Mouse (Mus musculus) Muller cell, postnatal 12 days (primary cell): ENCODE results near the gene Ruvbl2.
"Not testable (repeated sequence)": the region's sequence is repeated elsewhere in the genome, so short reads cannot be mapped to it uniquely, and the experiment has no call there.

Source experiments
- DNase-seq: peaks from one replicate; pipeline ENCODE4 v3.0.0-alpha.2; 2015; ENCODE audit errors: inconsistent ontology term

Gene Ruvbl2

DNA sequence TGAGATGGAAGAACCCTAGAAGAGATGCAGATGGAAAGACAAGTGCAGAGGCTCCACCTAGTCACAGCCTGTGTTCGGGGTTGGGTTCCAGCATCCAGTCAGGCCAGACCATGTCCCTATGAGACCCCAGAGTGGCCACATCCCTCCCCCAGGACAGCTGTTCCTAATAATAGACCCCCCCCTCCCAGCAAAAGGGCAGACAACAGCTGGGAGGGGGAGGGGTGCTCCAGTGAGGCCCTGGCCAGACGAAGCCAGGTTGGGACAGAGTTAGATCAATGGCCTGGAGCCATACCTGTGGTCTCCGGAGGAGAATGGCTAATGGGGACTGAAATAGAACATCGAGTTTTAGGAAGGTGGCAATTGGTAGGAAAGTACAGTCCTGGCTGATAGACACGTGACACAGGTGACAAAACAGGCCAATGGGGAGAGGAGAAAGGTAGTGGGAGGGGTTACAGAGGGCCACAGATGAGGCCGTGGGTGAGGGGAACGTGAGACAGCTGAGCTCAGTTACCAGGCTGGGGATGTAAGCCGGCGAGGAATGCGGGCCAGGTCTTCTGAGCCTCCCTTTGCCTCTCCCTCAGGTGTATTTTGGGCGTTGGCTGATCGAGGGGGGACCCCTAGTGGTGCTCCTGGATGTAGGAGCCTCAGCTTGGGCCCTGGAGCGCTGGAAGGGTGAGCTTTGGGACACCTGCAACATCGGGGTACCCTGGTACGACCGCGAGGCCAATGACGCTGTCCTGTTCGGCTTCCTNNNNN lies at the start of gene Ruvbl2:
Gene Ruvbl2 (minus strand): TSS at position 576 of the 756 bp plus-strand sequence.
- DNase-seq: no peak

DNA sequence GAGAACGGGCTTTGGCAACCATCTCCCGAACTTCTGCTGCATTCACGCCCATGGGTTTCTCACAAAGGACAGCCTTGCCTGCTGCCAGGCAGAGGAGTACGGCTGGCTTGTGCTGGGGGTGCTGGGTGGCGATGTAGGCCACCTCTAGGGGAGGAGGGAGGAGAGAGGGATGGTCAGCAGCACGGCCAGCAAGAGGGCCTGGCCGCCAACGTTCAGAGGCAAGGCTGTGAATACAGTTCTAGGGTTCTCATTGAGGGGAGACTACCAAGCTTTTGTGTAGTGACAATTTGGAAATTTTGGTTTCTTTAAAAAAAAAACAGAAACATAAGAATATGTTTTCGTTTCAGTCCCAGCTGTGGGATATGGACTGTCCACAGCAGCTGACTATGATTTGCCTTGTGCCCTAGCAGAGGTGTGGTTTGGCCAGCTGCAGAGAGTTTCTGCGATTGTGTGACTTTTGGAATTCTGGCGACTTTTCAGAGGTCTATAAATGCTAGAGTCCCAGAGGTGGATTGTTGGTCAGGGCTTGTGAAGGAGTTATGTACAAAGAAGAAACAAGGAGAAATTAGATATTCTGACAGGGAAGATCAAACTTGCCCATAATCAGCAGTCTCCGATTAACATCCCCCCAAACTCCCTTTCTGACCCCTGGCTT lies 49.0 kb upstream of the Ruvbl2 start, which contains the start of gene Gm45808:
Gene Gm45808 (minus strand): TSS at position 51 of the 655 bp plus-strand sequence.
- DNase-seq: no peak

DNA sequence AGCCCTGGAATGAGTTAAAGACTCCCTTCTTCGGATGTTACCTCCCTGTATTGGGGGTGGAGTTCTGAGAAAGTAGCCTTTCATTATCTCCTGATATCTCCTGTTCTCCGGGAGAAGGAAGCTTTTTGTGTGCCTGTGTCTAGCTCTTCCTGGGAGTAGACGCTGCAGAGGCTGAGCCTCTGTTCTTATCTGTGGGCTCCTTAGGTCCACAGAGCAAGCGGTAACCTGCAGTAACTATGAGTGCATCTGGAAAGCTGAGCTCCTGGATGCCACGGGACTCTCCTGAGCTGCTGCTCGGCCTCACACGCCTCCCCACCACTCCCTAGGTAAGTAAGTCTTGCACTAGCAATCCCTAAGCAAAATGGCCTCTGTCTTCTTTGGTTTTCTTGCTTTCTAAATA lies 48.3 kb upstream of the Ruvbl2 start:
- DNase-seq: no peak

DNA sequence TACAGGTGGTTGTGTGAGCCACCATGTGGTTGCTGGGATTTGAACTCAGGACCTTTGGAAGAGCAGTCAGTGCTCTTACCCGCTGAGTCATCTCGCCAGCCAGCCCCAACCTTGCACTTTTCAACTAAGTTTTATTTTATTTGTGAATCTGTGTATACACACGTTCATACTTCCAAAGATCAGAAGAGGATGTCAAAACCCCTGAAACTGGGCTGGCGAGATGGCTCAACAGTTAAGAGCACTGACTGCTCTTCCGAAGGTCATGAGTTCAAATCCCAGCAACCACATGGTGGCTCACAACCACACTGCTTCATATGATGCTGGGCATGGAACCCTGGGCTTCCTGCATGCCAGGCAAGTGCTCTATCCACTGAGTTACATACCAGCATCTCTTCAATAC lies 47.1 kb upstream of the Ruvbl2 start:
- not testable (repeated sequence) for DNase-seq

DNA sequence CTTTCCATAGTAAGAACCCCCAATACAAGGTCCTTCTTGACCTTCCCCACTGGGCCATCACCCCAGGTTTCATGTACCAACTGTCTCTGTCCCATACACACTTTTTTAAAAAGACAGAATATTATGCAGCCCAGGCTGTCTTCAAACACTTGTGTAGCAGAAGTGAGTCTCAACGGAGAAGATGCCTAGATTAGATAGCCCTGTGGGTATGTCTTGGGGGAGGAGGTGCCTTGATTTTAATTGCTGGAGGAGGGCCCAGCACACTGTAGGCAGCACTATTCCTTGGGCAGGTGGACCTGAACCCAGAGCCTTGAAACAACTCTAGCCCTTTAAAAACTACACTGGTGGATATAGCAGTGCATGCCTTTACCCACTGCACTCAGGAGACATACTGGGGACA lies 44.3 kb upstream of the Ruvbl2 start:
- no peak for DNase-seq

DNA sequence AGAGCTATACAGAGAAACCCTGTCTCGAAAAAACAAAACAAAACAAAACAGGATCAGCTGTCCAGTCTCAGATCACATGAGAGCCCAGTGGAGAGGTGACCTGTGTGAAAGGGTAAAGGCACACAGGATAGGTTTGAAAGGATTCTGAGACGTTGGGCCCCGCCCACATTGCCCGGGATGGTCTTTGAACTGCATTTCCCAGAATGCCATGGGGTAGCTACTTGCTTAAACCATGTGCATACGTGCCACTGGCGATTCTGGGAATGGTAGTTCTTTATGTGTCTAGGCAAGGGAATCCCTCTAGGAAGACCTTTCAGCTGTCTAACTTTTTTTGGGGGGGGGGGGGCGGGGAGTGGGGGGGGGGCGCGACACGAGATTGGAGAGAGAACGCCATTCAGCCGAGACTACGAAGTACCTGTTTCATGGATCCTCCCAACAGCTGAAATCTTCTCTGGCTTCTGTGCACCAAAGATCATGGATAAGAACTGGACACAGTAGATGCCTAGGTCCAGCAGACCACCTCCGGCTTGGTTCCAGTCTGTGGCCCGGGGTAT lies 43.6 kb upstream of the Ruvbl2 start, which contains the start of gene Tulp2:
Gene Tulp2 (plus strand): TSS at position 504 of the 554 bp plus-strand sequence.
- DNase-seq: peak; percentile 50

DNA sequence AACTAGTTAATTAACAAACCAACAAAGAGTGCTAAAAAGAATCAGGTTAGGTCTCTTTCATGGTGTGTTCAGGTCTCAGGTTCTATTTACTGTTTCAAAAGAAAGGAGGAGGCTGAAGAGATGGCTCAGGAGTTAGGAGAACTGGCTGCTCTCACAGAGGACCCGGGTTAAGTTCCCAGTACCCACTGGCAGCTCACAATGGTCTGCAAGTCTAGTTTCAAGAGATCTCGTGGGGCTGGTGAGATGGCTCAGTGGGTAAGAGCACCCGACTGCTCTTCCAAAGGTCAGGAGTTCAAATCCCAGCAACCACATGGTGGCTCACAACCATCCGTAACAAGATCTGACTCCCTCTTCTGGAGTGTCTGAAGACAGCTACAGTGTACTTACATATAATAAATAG lies 42.4 kb upstream of the Ruvbl2 start:
- DNase-seq: not testable (repeated sequence)

DNA sequence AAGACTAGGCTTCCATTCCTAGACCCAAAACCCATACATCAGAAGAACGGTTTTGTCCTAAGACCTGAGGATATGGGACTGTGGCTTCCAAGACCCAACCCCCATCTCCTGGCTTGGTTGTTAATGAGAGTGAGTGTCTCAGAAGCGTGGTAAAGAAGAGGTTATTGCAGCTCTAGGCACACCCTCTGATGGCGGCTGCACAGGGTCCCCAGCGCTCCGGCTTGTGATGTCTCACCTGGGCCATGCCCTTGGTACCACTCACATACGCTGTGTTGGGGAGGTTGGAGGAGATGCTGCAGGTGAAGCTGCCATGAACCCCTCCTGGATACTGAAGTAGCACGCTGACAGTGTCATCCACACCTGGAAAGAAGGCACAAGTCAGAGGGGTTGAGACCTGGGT lies 40.9 kb upstream of the Ruvbl2 start:
- no peak for DNase-seq

DNA sequence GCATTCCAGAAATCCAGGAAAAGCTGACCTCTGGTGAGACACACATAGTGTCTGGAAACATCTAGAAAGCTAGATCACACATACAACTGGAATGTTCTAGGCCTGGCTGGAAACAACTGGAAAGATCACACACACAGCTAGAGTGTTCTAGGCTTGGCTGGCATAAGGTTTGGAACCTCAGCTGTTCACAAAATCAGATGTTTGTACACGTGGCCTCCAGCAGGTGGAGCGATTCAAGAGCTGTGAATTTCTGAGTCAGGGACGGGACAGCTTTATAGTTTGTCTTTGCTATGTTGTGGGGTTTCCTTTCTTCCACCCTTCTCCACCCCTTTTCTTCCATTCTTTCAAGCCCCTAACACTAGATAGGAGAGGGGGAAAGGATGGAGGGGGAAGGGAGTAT lies 39.1 kb upstream of the Ruvbl2 start:
- DNase-seq: peak; percentile 62

DNA sequence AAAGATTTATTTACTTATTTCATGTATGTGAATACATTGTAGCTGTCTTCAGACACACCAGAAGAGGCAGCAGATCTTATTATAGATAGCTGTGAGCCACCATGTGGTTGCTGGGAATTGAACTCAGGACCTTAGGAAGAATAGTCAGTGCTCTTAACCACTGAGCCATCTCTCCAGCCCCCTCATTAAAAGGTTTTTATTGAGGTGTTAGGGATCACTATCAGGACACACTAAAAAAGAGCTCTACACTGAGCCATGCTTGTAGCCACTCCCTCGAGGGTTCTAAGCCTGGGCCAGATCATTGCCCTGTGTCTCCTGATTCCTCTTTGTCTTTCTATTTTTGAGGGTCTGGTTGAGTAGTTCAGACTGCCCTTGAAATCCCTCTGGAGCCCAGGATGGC lies 38.6 kb upstream of the Ruvbl2 start:
- DNase-seq: no peak

DNA sequence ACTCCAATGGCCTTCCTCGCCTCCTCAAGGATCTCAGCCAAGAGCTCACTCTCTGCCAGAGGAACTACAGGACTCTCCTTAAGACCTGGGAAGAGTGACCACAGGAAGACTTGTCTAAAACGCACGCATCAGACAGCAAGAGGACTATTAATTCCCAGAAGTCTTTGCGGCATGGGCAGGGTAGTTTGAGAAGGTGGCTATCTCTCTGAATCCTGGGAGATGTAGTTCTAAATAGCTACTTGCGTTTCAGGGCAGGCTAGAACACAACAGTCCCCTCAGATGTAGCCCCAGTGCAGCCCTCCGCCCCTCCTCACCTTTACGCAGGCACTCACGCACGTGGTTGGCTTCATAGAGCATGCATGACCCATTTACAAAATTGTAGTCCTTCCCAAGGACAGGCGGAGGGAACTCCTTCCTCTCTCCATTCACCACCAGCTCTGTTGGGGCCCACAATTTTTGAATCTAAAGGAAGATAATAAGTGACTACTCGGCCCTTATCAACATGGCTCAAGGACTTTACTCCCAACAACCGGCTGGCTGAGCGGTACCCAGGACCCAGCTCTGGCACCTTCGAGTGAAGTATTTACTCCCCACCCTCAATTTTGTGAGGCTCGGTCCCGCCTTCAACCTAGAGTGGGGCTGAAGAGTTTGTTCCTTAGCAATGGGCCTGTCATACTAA lies 37.5 kb upstream of the Ruvbl2 start:
- no peak for DNase-seq

DNA sequence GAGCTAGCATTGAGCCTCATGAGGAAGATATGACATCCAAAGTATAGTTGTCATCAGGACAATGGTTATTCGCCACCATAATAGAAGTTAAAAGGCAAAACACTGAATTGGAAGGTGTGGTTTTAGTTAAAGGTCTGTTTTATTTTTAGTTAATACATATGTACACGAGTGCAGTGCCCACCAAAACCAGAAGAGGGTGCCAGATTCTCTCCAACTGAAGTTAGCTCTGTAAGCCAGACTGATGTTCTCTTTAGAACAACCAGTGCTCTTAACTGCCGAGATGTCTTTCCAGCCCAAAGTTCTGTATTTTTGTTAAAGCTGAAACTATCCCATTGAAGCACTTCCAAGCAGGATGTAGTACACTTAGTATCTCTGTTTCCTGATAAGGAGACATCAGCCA lies 33.0 kb upstream of the Ruvbl2 start:
- peak; percentile 36 for DNase-seq

DNA sequence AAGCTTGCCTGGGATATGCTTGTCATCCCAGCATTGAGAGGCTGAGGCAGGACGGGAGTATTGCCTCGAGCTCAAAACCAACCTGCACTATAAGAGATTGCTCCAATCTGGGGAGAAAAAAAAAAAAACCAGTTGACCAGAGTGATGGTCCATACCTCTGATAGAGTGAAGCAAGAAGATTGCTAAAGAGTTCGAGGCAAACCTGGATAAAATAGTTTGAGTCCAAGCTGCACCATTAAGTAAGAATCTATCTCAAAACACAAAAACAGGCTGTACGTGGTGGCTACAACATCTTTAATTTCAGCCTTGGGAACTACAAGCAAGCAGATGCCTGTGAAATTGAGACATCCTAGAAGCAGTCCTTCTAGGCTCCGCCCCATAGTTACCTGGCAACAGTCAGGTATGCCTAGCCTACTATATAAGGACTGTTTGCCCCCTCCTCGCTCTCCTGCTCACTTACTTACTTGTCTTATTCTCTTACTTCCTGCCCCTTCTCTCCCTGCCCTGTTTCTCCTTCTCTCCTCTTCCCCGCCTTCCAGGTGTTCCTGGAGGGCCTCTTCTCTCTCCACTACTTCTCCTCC lies 29.3 kb upstream of the Ruvbl2 start:
- DNase-seq: no peak

DNA sequence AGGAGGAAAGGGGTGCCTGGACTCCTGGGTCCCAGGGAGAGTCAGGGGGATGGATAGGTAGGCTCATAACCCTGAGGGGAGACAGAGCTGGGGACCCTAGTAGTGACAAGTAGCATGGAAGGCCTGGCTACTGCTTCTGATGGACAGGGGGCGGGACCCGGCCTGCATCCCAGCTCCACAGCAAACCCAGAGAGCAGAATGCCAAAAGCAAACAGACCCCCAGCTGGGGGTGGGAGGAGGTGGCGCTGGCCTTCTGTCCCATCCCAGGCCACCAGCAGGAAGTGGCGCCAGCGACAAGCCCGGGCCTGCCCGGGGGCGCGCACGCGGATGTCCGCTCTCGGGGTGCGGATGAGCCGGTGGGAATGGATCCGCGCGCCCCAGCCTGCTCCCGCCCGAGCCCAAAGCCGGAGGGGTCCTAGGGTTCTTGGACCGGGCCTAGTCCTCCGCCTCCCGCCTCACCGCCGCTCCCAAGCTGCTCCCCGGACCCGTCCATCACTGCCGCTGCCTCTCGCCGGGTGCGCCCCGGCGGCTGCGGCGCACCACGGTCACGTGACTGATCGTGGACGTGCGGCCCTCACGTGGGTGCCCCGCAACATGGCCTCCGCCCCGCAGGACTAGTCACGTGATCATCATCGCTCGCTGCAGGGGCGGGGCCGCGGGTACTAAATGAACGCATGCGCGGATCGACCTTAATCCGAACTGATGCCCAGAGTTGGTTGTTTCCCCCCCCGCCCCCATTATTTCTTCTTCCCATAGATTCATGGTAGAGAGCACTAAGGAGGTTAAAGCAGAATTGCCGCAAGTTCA lies 28.6 kb upstream of the Ruvbl2 start, which contains the start of gene Bax:
Gene Bax (minus strand): TSS at position 616 of the 807 bp plus-strand sequence.
- peak; percentile 97 for DNase-seq

DNA sequence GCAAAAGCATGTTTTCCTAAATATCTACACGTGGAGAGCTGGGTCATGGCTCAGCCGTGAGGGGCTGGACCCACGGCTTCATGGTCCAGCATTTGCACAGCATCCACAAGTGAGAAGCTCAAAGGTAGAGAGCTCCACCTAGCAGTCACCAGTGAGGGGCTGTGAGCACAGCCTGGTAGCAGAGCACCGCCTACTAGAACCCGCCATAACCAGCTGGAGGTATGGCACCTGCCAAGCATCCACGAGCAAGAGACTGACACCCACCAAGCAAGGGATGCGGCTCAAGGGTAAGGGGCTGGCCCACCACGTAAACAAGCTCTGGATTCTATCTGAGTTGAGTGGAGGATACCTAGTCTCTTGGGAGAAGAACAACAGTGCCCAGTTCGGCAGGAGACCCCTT lies 27.7 kb upstream of the Ruvbl2 start:
- no peak for DNase-seq

DNA sequence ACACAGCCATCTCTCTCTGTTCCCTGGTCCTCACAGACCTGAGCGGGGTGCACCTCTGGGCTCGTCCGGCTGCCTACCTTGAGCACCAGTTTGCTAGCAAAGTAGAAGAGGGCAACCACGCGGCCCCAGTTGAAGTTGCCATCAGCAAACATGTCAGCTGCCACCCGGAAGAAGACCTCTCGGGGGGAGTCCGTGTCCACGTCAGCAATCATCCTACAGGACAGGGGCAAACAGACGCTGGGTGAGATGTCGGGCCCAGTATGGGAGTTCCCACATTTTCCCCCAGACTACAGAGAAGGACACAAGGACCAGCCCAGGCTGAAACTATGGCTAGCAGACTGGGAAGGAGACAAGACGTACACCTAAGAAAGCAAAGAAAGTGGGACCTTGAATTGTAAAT lies 27.2 kb upstream of the Ruvbl2 start:
- no peak for DNase-seq

DNA sequence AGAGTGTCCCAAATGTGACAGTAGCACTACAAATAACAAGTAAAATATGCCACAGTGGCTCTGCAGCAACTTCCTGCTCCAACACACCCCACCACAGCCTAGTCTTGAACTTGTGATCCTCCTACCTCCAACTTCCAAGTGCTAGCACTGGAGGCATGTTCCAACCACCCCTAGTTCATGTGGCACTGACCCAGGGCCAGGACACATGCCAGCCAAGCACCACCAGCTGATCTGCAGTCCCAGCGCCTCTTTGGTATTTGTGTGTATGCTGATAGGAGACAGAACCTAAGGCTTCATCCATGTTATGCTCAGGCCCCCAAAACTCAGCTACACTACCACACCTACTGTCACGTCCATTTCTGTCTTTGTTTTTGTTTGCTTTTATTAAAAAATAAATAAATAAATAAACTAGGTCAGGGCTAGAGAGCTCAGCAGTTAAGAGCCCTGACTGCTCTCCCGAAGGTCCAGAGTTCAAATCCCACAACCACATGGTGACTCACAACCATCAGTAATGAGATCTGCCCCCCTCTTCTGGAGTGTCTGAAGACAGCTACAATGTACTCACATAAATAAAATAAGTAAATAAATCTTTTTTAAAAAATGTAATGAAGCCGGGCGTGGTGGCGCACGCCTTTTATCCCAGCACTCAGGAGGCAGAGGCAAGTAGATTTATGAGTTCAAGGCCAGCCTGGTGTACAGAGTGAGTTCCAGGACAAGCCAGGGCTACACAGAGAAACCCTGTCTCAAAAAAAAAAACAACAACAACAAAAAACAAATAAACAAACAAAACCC lies 26.3 kb upstream of the Ruvbl2 start:
- no peak for DNase-seq

DNA sequence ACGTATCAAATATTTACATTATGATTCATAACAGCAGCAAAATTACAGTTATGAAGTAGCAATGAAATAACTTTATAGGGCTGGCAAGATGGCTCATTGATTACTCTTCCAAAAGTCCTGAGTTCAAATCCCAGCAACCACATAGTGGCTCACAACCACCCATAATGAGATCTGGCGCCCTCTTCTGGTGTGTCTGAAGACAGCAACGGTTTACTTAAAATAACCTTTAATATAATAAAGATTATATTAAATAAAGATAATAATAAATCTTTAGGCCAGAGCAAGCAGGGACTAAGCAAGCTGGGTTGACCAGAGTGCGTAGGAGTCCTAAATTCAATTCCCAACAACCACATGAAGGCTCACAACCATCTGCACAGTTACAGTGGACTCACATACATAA lies 25.0 kb upstream of the Ruvbl2 start:
- not testable (repeated sequence) for DNase-seq

DNA sequence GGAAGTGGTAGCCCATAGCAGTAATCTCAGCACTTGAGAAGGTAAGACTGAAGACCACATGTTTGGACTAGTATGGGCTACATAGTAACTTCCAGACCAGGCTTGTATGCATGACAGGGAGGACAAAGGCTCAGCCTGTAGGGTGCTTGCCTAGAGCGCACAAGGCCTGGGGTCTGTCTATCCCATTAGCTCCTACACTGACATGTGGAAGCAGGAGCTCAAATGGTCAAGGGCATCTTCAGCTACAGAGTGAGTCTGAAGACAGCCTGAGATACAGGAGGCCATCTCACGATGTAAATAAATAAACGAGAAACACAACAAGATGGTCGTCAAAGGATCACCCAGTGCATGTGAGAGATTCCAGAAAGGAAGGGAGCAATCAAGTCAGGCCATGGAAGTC lies 24.4 kb upstream of the Ruvbl2 start:
- no peak for DNase-seq

DNA sequence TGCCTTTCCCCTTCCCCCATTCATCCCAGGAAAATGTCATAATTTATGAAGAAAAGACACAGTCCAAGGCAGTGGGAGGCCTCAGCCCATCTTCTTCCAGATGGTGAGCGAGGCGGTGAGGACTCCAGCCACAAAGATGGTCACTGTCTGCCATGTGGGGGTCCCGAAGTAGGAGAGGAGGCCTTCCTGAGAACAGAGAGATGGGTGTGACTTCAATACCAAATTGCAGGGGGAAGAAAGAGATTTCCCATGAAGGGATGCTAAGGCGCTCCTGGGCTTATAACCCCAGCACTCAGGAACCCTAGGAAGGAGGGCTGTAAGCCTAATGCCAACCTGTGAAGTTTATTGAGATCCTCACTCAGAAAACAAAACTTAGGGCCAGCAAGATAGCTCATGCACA lies 23.9 kb upstream of the Ruvbl2 start:
- no peak for DNase-seq
